Mouse (Mus musculus) mature B cell (primary cell): ENCODE measurements around the gene Rab40b.
"Not testable (repeated sequence)": the region's sequence is repeated elsewhere in the genome, so short reads cannot be mapped to it uniquely, and the experiment has no call there.

Source experiments
- in situ Hi-C: fragments of 300-500 bp; cut with MboI; formaldehyde crosslinking; loops from 2 replicates; pipeline ENCODE4 v1.14.3; 2019

The Rab40b gene

DNA sequence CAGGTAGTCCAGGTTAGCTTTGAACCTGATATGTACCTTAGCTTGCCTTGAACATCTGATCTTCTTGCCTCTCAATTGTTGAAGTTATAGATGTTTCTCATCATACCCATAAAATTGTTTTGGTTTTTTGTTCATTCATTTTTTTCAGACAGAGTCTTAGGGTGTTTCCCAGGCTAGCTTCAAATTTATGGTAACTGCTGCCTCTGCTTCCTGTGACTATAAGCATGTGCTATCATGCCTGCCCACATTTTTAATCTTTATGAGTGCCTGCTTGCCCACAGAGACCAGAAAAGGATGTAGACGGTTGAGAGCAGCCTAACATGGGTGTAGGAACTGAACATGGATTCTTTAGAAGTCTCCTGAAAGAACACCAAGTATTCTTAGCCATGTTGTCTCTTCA lies 19.3 kb downstream of the Rab40b start:
- in situ Hi-C loops, result no loop called here

DNA sequence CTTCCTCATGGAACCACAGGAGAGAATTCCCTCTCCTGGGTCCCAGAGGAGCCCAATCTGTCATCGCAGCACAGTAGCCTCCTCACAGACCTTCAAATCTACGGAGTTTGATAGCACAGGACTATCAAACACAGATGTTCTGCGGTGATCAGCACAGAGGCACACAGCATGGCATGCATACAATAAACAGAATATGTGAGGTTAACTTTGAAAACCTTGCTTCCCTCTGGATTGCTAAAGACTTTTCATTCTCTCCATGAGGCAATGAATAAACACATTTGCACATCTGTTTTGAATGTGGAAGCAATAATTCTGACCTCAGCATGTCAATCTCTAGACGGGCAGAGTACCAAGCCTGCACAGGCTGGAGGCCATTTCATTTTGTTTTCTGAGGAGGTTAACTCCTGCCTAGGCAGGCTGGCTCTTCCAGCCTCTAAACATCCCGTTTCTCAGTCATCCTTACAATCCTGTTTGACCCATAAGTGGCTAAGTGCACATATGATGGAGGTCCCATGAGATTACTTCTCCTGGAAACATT lies 20.8 kb downstream of the Rab40b start:
- in situ Hi-C loops, result no loop called here

DNA sequence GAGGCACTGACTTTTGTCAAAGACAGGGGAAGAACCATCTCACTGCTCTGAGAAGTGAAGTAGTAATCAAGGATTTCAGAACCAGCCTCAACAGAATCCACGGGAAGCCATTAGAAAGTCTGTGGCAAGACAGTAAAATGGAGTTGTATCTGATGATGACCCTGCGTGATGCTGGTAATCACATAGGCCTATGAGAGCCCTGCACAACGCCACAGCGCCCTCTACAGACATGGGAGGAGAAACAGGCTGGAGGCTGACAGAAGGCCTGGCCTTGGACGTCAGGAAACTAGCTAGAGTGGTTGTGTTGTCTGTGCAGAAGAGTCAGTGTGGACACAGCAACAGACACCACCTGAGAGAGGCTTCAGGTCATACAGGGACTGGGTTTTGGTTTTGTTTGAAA lies 25.8 kb downstream of the Rab40b start:
- in situ Hi-C loops, result no loop called here

GRCm38 (mm10) chr11:121354091-121354707 lies 33.9 kb downstream of the Rab40b start, which contains the start of gene Wdr45b:
Gene Wdr45b (minus strand): TSS chr11:121354445.
- in situ Hi-C loops, result no loop called here

DNA sequence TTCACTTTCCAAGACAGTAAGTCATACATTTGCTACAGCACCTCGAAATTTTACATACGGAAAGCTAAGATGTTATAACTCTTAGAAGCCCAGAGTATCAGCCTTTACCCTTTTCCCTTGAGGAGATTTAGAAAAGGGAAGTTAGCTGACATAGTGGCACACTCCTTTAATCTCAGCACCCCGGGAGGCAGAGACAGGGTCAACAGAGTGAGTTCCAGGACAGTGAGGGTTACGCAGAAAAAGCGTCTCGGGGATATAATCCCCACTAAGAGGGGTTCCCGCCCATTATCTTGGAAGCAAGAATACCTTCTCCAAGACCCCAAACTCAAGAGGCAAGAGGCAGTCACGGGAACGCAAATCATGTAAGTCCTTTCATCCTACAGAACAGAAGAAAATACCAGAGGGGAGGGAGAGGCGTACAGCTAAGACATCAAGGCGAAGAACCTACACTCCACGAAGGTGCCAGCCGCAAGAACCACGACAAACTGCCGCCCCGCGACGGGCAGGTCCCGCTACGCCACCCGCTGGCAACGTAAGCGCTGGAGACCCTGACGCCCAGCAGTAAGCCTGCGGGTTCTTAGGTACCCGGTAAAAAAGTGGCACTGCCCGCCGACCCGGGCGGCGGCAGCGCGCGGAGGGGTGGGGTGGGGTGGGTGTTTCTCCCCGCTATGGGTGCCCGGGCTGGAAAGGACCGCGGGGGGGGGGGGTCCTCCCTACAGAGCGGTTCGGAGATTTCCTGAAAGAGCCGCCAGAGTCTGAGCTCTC lies 34.5 kb downstream of the Rab40b start:
- in situ Hi-C loops, result no loop called here

GRCm38 (mm10) chr11:121348727-121349126 lies 39.3 kb downstream of the Rab40b start:
- in situ Hi-C loops, result not testable (repeated sequence)

- in situ Hi-C loops, result no loop called here
Measured at GRCm38 (mm10) chr11:121348166-121348565, 39.9 kb downstream of the Rab40b start.

- in situ Hi-C loops, result no loop called here
Measured at GRCm38 (mm10) chr11:121347036-121347435, 41.0 kb downstream of the Rab40b start.

DNA sequence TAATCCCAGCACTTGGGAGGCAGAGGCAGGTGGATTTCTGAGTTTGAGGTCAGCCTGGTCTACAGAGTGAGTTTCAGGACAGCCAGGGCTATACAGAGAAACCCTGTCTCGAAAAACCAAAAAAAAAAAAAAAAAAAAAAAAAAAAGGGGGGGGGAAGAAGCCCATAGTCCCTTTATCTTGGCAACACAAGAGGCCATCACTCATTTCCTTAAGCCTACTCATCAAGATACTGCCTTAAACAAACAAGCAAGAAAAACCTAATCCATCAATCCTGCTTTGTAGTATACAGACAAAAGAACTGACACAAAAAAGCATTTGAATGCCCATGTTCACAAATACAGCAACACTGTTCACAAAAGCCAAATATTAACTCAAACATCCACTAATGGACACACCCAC lies 45.6 kb downstream of the Rab40b start:
- in situ Hi-C loops, result not testable (repeated sequence)

- in situ Hi-C loops, result no loop called here
Measured at GRCm38 (mm10) chr11:121340287-121340686, 47.8 kb downstream of the Rab40b start.

- in situ Hi-C loops, result no loop called here
Measured at GRCm38 (mm10) chr11:121339647-121340046, 48.4 kb downstream of the Rab40b start.

GRCm38 (mm10) chr11:121331641-121332040 lies 56.4 kb downstream of the Rab40b start:
- in situ Hi-C loops, result no loop called here

GRCm38 (mm10) chr11:121328619-121329018 lies 59.4 kb downstream of the Rab40b start:
- in situ Hi-C loops, result no loop called here

GRCm38 (mm10) chr11:121328206-121328605 lies 59.8 kb downstream of the Rab40b start:
- in situ Hi-C loops, result no loop called here

DNA sequence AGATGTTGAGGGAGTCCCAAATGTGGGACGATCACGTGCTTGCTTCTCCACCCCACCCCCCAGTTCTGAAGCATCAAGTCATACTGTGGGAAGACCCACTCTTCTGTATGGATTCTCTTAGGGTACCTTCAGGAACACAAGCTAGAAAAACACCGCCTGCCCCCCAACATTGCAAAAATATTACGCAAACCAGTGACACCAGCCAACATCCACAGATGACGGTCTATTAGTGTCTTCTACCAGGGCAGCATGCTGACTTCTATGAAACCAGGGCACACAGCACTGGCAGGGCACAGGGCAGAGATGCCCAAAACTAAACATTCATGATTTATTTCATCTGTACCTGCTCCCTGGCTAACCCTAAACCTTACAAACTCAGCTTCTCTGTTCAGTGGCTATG lies 61.4 kb downstream of the Rab40b start:
- in situ Hi-C loops, result no loop called here

- in situ Hi-C loops, result no loop called here
Measured at GRCm38 (mm10) chr11:121326034-121326433, 62.0 kb downstream of the Rab40b start.

DNA sequence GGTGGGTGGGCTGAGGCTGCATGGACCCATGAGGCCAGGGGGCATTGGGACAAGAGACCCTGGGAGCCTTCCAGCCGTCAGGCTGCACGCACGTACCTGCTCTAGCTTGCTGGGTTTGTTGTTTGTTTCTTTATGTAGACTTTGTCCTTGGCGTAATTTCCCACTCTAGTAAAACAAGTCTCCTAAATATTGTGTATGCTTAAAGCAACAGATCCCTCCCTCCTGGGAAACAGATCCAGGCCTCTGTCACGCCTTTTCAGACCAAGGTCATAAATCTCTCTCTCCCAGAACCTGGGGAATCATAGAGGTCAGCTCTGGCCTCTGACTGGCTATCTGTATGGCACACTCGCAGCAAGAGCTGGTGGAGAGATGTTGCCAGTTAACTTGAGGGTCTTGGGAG lies 80.3 kb downstream of the Rab40b start:
- in situ Hi-C loops, result not testable (repeated sequence)

GRCm38 (mm10) chr11:121306608-121307007 lies 81.4 kb downstream of the Rab40b start:
- in situ Hi-C loops, result no loop called here
